Mouse (Mus musculus) forebrain, postnatal 0 days (tissue): ENCODE data around the gene Borcs7. TPM values are rescaled to one million over a fixed set of nuclear protein-coding genes. Genes with fewer than 3 reads are reported as not detected.

Experiments used
- ATAC-seq: fragments of 200-750 bp; cut with Nextera tagmentation; 2 replicates; pipeline ENCODE4 v1.8.0; 2017; ENCODE audit warnings: mild to moderate bottlenecking, moderate library complexity
- DNase-seq: peaks from one replicate; pipeline ENCODE4 v3.0.0-alpha.2; 2015
- H3K27ac ChIP-seq: fragments of 300-500 bp; sonication (generic); 2 replicates; pipeline ENCODE4 v1.5.1; 2014; ENCODE audit warnings: low read depth, mild to moderate bottlenecking, antibody characterized with exemption, low read length, moderate library complexity, mixed read lengths
- H3K27me3 ChIP-seq: fragments of 300-500 bp; sonication (generic); 2 replicates; pipeline ENCODE4 v1.6.1; 2014; ENCODE audit warnings: mild to moderate bottlenecking, low read length, mixed read lengths; ENCODE audit not compliant: insufficient read depth
- H3K36me3 ChIP-seq: fragments of 300-500 bp; sonication (generic); 2 replicates; pipeline ENCODE4 v1.6.1; 2014; ENCODE audit warnings: mild to moderate bottlenecking, moderate library complexity; ENCODE audit not compliant: insufficient read depth
- H3K4me1 ChIP-seq: fragments of 300-500 bp; sonication (generic); 2 replicates; pipeline ENCODE4 v1.6.1; 2014; ENCODE audit warnings: antibody characterized with exemption; ENCODE audit not compliant: insufficient read depth
- H3K4me2 ChIP-seq: fragments of 300-500 bp; sonication (generic); 2 replicates; pipeline ENCODE4 v1.6.1; 2014; ENCODE audit warnings: low read depth, mild to moderate bottlenecking, moderate library complexity
- H3K4me3 ChIP-seq: fragments of 300-500 bp; sonication (generic); 2 replicates; pipeline ENCODE4 v1.5.1; 2014; ENCODE audit warnings: low read depth, low read length, mixed read lengths
- H3K9ac ChIP-seq: fragments of 300-500 bp; sonication (generic); 2 replicates; pipeline ENCODE4 v1.6.1; 2014; ENCODE audit warnings: mild to moderate bottlenecking
- H3K9me3 ChIP-seq: fragments of 300-500 bp; sonication (generic); 2 replicates; pipeline ENCODE4 v1.6.1; 2016; ENCODE audit warnings: low read length
- CTCF ChIP-seq: sonication (generic); IDR thresholded peaks from 2 replicates; pipeline ENCODE4 v1.5.1; 2016; ENCODE audit warnings: antibody characterized with exemption, control low read depth, low read depth
- WGBS: fragments of 180-500 bp; shearing (Covaris S2); extraction: QIAGEN DNeasy Blood & Tissue Kit; methylation state at CpG from one replicate; pipeline ENCODE4 v1.1.7; 2014; 5-methylcytosine and 5-hydroxymethylcytosine counted together
- polyA plus RNA-seq: library from polyadenylated mRNA; unstranded; fragments of >200 nt; fragmentation: Nextera tagmentation; extraction: Ambion mirVana; gene quantifications from 2 replicates; pipeline ENCODE4 v1.2.1, GENCODE M21; 2015
- total RNA-seq: library from RNA; depleted of rRNA; stranded (reverse); fragments of >200 nt; gene quantifications from 2 replicates; pipeline ENCODE4 v1.2.3, GENCODE M21; 2014

The Borcs7 gene
- total and polyA plus RNA-seq, 2 experiments from 2014 or later: 15.2 to 29.5 TPM

DNA sequence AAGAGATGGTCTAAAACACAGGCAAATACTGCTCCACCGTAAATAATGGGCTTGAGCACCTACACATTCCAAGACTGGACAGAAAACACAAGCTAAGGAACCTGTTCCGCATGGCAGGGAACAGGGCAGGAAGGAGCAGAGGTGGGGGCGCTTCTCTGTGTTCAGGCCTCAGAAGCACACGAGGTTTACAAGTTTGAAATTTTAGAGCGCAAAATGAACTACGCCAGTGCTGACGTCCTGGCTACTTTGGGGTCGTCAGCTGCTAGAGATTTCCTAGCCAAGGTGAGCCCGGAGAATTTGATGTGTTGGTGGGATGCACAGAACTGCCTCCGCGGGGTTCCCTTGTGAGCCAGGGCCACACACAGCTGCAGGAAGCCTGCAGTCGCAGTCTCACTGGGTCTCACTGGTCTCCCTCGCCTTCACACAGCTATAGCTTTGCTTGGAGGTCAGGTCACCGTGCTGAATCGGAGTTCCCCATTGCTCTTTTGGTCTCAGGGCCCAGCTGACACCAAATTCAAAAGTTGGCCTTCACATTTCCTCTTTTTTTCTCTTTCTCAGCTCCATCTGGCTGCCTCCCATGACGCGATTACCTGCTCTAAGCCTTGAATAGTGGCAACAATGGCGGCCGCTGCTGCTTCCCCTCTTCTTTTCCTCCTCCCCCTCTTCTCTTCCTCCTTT is 8.3 kb downstream of the Borcs7 start:
- H3K9ac ChIP-seq: no peak overlapping the region
- no peaks in the 10 kb centered on the region for H3K9me3 ChIP-seq
- H3K27ac ChIP-seq: no peak overlapping the region
- H3K27me3 ChIP-seq: no peaks in the 10 kb centered on the region
- H3K4me3 ChIP-seq: no peak overlapping the region
- no peak overlapping the region for H3K4me2 ChIP-seq
- peaks cover 12% of the 10 kb centered on the region for H3K36me3 ChIP-seq
- WGBS: 52% methylated on average over 19 of the region's 19 CpGs
- TF ChIP-seq CTCF: no peak
- no peak for ATAC-seq
- DNase-seq: no peak
- no peaks in the 10 kb centered on the region for H3K4me1 ChIP-seq

DNA sequence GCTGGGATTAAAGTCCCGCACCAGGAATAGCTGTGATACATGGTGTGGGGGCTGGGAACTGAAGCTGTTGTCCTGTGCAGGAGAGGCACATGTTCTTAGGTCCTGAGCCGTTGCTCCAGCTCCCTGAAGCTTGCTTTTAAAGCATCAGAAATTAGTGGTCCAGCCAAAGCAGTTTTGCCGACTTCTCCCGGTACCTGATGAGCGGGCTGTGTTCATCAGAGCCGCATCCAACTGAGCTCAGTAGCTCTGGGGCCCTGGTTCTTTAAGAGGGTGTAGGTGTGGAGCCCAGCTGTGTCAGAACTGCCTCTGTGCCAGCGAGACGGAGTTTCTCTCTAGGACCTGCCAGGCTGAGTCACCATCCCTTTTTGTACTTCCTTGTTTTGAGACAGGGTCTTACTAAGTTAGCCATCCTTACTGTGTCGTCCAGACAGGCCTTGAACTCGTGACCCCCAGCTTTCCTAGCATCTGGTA is 9.3 kb downstream of the Borcs7 start:
- no peak overlapping the region for H3K27ac ChIP-seq
- ATAC-seq: no peak
- no peak overlapping the region for H3K9ac ChIP-seq
- DNase-seq: no peak
- no peak overlapping the region for H3K4me2 ChIP-seq
- H3K9me3 ChIP-seq: no peaks in the 10 kb centered on the region
- no peaks in the 10 kb centered on the region for H3K27me3 ChIP-seq
- TF ChIP-seq CTCF: no peak
- 83% methylated on average over 10 of the region's 10 CpGs for WGBS
- H3K4me1 ChIP-seq: no peaks in the 10 kb centered on the region
- no peak overlapping the region for H3K4me3 ChIP-seq
- peaks cover 12% of the 10 kb centered on the region for H3K36me3 ChIP-seq

DNA sequence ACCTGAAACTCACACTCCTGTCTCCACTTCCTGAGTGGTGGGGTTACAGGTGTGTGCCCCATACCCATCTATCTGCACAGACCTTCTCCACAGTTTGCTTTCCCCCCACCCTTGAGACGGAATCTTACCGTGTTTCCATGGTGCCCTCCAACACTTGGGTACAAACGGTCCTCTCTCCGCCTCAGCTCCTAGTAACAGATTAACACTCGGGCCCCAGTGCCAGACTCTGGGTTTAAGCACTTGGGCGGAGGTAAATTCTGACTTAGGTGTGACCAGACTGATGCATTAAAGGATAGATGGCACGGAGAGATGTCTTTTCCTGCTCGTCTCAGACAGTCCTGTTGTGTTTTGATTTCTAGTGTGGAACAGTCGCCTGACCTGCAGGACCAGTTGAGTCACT is 11.4 kb downstream of the Borcs7 start:
- TF ChIP-seq CTCF: no peak
- H3K36me3 ChIP-seq: peaks cover 11% of the 10 kb centered on the region
- H3K27me3 ChIP-seq: no peaks in the 10 kb centered on the region
- no peak overlapping the region for H3K4me2 ChIP-seq
- ATAC-seq (no peak), DNase-seq (no peak)
- H3K4me1 ChIP-seq: no peaks in the 10 kb centered on the region
- H3K4me3 ChIP-seq: no peak overlapping the region
- no peak overlapping the region for H3K9ac ChIP-seq
- no peaks in the 10 kb centered on the region for H3K9me3 ChIP-seq
- 92% methylated on average over 9 of the region's 9 CpGs for WGBS
- no peak overlapping the region for H3K27ac ChIP-seq

DNA sequence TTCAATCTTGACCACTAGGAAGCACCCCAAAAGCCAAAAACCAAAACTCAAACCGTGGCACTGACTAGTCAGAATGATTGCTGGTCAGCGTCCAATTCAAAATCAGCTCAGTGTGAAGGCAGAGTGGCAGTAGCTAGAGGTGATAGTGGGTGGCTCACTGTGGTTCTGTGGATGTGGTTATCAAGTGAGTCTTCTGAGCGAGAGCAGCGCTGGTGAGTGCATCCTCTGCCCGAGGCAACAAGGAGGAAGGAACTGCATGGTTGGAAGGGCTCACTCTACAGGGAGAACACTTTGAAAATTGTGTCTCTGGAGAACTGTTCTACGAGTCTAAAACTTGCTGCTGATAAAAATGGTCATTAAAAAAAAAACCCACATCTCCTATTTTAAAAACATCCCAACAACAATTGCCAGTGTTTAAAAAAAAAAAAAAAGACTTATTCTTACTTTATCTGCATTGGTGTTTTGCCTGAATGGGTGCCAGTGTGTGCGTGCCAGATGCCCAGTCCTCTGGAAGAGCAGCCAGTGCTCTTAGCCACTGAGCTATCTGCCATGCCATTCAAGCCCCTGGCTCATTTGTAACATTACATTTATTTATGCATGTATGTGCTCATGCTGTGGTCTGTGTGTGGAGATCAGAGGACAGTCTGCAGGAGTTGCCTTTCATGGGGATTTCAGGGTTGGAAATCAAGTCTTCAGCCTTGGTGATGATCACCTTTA is 16.2 kb downstream of the Borcs7 start:
- no peaks in the 10 kb centered on the region for H3K4me1 ChIP-seq
- no peaks in the 10 kb centered on the region for H3K9me3 ChIP-seq
- no peak overlapping the region for H3K9ac ChIP-seq
- no peak for TF ChIP-seq CTCF
- peaks cover 6% of the 10 kb centered on the region; the same call in 1 of the 2 replicates for H3K36me3 ChIP-seq
- H3K27ac ChIP-seq: no peak overlapping the region
- H3K4me3 ChIP-seq: no peak overlapping the region
- H3K27me3 ChIP-seq: no peaks in the 10 kb centered on the region
- DNase-seq: no peak
- ATAC-seq: no peak
- H3K4me2 ChIP-seq: no peak overlapping the region
- 67% methylated on average over 7 of the region's 7 CpGs for WGBS

DNA sequence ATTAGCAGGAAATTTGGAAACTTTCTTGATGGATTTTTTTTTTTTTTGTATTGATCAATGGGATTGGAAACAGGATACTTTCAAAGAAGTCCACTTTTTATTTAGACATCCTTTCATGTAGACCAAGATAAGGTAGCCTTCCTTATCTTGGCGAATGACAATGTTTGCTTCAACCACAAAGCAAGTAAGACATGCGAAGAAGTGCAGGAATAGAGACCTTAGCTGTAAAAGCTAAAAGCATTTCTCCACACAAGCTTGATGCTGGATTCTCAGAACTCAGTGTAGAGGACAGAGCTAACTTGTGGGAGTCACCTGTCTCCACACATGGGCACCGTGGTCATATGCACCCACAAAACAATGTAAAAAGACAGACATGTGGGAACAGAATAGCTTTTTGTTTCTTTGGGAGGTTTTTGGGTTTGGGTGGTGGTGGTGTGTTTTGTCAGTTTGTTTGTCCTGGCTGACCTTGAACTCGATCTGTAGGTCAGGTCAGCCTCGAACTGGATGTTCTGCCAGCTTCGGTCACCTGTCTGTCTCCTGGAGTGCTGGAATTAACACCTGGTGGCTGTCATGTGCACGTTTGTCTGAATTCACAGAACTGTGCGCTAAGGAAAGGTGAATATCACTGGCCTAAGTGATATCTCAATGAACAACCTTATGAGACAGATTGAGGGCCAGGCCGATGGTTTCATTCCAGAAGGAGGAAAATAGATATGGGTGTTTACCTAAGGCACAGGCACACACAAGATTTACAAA is 17.0 kb downstream of the Borcs7 start:
- DNase-seq (no peak), ATAC-seq (no peak)
- no peaks in the 10 kb centered on the region for H3K27me3 ChIP-seq
- H3K4me3 ChIP-seq: 0 out of 2 replicates have a peak overlapping the region, but pooled peaks have one; percentile 34
- no peaks in the 10 kb centered on the region for H3K36me3 ChIP-seq
- no peaks in the 10 kb centered on the region for H3K4me1 ChIP-seq
- no peak for TF ChIP-seq CTCF
- H3K4me2 ChIP-seq: 0 out of 2 replicates have a peak overlapping the region, but pooled peaks have one; percentile 54
- H3K9me3 ChIP-seq: no peaks in the 10 kb centered on the region
- no peak overlapping the region for H3K9ac ChIP-seq
- no peak overlapping the region for H3K27ac ChIP-seq
- WGBS: 82% methylated on average over 9 of the region's 9 CpGs

DNA sequence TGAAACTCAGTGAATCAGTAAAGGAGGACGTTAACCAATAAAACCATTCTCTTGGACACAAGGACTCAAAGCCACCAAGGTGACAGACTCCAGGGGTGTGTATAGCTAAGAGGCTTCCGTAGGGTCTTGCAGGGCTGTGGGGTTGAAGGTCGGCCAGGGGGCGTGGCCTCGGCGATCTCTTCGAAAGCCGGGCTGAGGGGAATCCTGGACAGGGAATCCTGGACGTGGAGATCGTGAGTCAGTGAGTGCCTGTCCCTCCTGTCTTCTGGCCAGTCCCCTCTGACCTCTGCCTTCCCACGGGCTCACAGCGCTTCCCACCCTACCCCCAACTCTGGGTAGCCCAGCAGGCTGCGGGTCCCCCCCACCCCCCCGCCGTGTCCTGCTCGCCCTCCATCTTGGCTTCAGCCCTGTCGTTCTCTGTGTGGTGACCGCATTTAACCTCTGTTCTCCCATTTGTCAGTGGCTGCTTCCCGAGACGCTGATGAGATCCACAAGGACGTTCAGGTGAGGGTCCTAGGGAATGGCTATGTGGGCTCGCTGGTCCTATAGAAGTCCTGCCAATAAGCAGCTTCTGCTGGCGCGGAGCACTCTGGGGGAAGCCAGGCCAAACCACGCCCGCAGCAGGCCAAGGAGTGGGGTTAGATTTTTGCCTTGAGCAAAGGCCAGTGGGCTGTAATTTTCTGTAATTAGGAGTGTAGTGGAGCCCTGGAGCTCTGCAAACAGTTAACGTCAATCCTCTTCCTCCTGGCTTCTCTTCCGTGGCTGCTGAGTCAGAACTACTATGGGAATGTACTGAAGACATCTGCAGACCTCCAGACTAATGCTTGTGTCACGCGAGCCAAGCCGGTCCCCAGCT is 17.8 kb downstream of the Borcs7 start, which contains the start of gene As3mt:
Gene As3mt (plus strand): TSS at position 163 of the 856 bp plus-strand sequence.
- ATAC-seq (peak; percentile 71), DNase-seq (no peak)
- Histone ChIP-seq H3K4me1 (no peaks in the 10 kb centered on the region), H3K4me3 (peak within 1 kb of the TSS; percentile 34), H3K4me2 (peak within 1 kb of the TSS; percentile 54), H3K27ac (no peak within 1 kb of the TSS), H3K9me3 (no peaks in the 10 kb centered on the region), H3K9ac (peak within 1 kb of the TSS; percentile 40), H3K36me3 (no peaks in the 10 kb centered on the region), H3K27me3 (no peaks in the 10 kb centered on the region)
- TF ChIP-seq CTCF: no peak
- 13% methylated on average over 31 of the region's 31 CpGs for WGBS
